ENCODE assay signal across 8 mouse cellular contexts in the genomic region with DNA sequence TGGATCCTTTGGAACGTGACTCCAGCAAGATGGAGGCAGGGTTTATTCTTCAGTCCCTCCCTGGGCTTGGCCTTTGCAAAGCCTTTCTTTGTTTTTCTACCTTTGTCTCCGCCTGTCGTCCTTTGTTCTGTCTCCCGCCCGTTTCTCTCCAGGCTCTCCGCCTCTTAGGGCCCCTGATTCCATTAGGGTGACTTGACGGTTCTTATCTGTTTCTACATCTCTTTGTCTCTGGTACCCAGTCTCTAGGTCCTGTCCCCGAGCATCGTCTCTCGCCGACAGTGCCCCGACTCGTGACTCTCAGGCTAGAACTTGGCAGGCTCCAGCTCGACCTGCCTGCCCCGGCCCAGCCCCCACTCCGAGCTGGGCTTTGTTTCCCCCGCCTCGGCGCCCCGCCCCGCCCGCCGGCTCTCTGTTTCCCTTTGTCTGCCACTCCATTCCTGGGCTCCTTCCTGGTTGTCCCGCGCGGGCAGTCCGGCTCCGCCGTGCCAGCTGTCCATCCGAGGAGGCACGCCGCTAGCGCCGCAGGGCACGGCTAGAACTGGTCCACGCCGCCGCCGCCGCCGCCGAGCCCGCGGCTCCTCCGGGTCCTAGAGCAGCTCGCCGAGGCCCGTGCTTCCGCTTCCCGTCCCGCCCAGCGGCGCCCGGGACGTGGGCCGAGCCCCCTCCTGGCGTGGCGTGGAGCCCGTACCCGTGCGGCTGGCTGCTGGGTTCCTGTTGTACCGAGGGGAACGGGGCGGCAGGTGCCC. TPM values are rescaled to one million over a fixed set of nuclear protein-coding genes. Genes with fewer than 3 reads are reported as not detected.
DNase-seq lines count a peak whose midpoint lies in the region; ATAC-seq lines count a peak whose summit lies in the region.

A gene (plus strand): TSS at position 440 of the 746 bp plus-strand sequence.
A gene (minus strand): TSS at position 509 of the 746 bp plus-strand sequence.

- H3K9ac ChIP-seq in intestine, embryonic 16.5 days (ENCODE audit: low read depth, low read length): peak within 1 kb of the TSS; percentile 97
- H3K9ac ChIP-seq in midbrain, embryonic 11.5 days (ENCODE audit: low read length): peak within 1 kb of the TSS; percentile 99

- no peaks in the 10 kb centered on the region for H3K9me3 ChIP-seq in intestine, embryonic 16.5 days (ENCODE audit: control insufficient read depth, low read length)
- peaks cover 6% of the 10 kb centered on the region; the same call in 1 of the 2 replicates for H3K9me3 ChIP-seq in limb, embryonic 10.5 days (replicated peaks)
- no peaks in the 10 kb centered on the region for H3K9me3 ChIP-seq in midbrain, embryonic 11.5 days (ENCODE audit: control insufficient read depth, low read length)

- DNase-seq in adrenal gland, postnatal 10 days: peak; percentile 91
- peak; percentile 94 for DNase-seq in embryo, embryonic 9.5 days (ENCODE audit: extremely low spot score)
- DNase-seq in gastrocnemius, postnatal 4 days (ENCODE audit: low spot score in 2 of 2): peak; percentile 85
- DNase-seq in limb, embryonic 10.5 days (ENCODE audit: low spot score): peak; percentile 95
- peak; percentile 99 for DNase-seq in midbrain, embryonic 11.5 days (ENCODE audit: low spot score, missing footprints)
- DNase-seq in right cerebral cortex, postnatal 4 days: peak; percentile 81
- DNase-seq in yolk sac, embryonic 10.5 days (ENCODE audit: low spot score): peak; percentile 92

- peak; percentile 95 for ATAC-seq in intestine, embryonic 16.5 days
- peak; percentile 90 for ATAC-seq in midbrain, embryonic 11.5 days (ENCODE audit: low FRiP score)

- H3K4me3 ChIP-seq in intestine, embryonic 16.5 days (ENCODE audit: low read length): peak within 1 kb of the TSS; percentile 97
- peak within 1 kb of the TSS; percentile 97 for H3K4me3 ChIP-seq in limb, embryonic 10.5 days
- H3K4me3 ChIP-seq in midbrain, embryonic 11.5 days (ENCODE audit: low read depth, low read length): peak within 1 kb of the TSS; percentile 97

- peaks cover 22% of the 10 kb centered on the region for H3K4me1 ChIP-seq in intestine, embryonic 16.5 days (ENCODE audit: control insufficient read depth, insufficient read depth, low read length)
- peaks cover 29% of the 10 kb centered on the region for H3K4me1 ChIP-seq in limb, embryonic 10.5 days
- H3K4me1 ChIP-seq in midbrain, embryonic 11.5 days (ENCODE audit: control insufficient read depth, insufficient read depth, low read length): peaks cover 21% of the 10 kb centered on the region

- H3K36me3 ChIP-seq in intestine, embryonic 16.5 days (ENCODE audit: control insufficient read depth, insufficient read depth, low read length): peaks cover 26% of the 10 kb centered on the region
- peaks cover 68% of the 10 kb centered on the region for H3K36me3 ChIP-seq in limb, embryonic 10.5 days
- H3K36me3 ChIP-seq in midbrain, embryonic 11.5 days (ENCODE audit: control insufficient read depth, insufficient read depth, low read length): peaks cover 37% of the 10 kb centered on the region

- under 1% methylated on average over 64 of the region's 64 CpGs for WGBS in intestine, embryonic 16.5 days
- under 1% methylated on average over 62 of the region's 64 CpGs for WGBS in limb, embryonic 10.5 days
- under 1% methylated on average over 64 of the region's 64 CpGs for WGBS in midbrain, embryonic 11.5 days

- peak within 1 kb of the TSS; percentile 98 for H3K27ac ChIP-seq in intestine, embryonic 16.5 days (ENCODE audit: low read length)
- H3K27ac ChIP-seq in limb, embryonic 10.5 days: peak within 1 kb of the TSS; percentile 100
- H3K27ac ChIP-seq in midbrain, embryonic 11.5 days (ENCODE audit: low read depth, low read length): peak within 1 kb of the TSS; percentile 98

- H3K4me2 ChIP-seq in intestine, embryonic 16.5 days (ENCODE audit: low read depth, low read length): peak within 1 kb of the TSS; percentile 70
- H3K4me2 ChIP-seq in midbrain, embryonic 11.5 days: peak within 1 kb of the TSS; percentile 59

- no peaks in the 10 kb centered on the region for H3K27me3 ChIP-seq in intestine, embryonic 16.5 days (replicated peaks; ENCODE audit: control insufficient read depth, insufficient read depth, low read length)
- H3K27me3 ChIP-seq in limb, embryonic 10.5 days (ENCODE audit: low read depth, poor library complexity, severe bottlenecking): no peaks in the 10 kb centered on the region
- no peaks in the 10 kb centered on the region for H3K27me3 ChIP-seq in midbrain, embryonic 11.5 days (ENCODE audit: control insufficient read depth, insufficient read depth, low read length)

RNA-seq across cellular contexts. Expression of the first gene that starts in this region (rescaled TPM):
- total RNA-seq in adrenal gland, postnatal 10 days (2021): 10 to 100 TPM in 1 of 2 experiments, 1 to 10 TPM in 1; 9.2 to 13.4 TPM
- total RNA-seq in gastrocnemius, postnatal 4 days (2021): 1 to 10 TPM; 9.0 to 9.8 TPM
- 21.6 and 23.6 TPM in 2 replicates for polyA plus RNA-seq in intestine, embryonic 16.5 days (2015; fragmentation: Nextera tagmentation; extraction: Ambion mirVana)
- polyA plus RNA-seq in limb, embryonic 10.5 days (2016; fragmentation: Nextera tagmentation; extraction: Ambion mirVana): 74.2 and 74.9 TPM in 2 replicates
- 30.3 and 32.4 TPM in 2 replicates for polyA plus RNA-seq in midbrain, embryonic 11.5 days (2014; fragmentation: Nextera tagmentation; extraction: Ambion mirVana)

RNA-seq across cellular contexts. Expression of the second gene that starts in this region (rescaled TPM):
- total RNA-seq in adrenal gland, postnatal 10 days (2021): 10 to 100 TPM; 17.6 to 17.8 TPM
- 1 to 10 TPM; 7.4 to 7.6 TPM for total RNA-seq in gastrocnemius, postnatal 4 days (2021)
- 15.4 and 16.3 TPM in 2 replicates for polyA plus RNA-seq in intestine, embryonic 16.5 days (2015; fragmentation: Nextera tagmentation; extraction: Ambion mirVana)
- 27.0 and 29.9 TPM in 2 replicates for polyA plus RNA-seq in limb, embryonic 10.5 days (2016; fragmentation: Nextera tagmentation; extraction: Ambion mirVana)
- 24.6 and 29.8 TPM in 2 replicates for polyA plus RNA-seq in midbrain, embryonic 11.5 days (2014; fragmentation: Nextera tagmentation; extraction: Ambion mirVana)

Comparison
In these comparisons a context has a peak if more than half of its experiments do, and no peak if none do; other contexts are left out.
1. Peak in every context shown above with its lines: DNase-seq, ATAC-seq, H3K4me3 ChIP-seq and H3K27ac ChIP-seq.